17 mouse cellular contexts compared by ENCODE assay signal in the genomic region with DNA sequence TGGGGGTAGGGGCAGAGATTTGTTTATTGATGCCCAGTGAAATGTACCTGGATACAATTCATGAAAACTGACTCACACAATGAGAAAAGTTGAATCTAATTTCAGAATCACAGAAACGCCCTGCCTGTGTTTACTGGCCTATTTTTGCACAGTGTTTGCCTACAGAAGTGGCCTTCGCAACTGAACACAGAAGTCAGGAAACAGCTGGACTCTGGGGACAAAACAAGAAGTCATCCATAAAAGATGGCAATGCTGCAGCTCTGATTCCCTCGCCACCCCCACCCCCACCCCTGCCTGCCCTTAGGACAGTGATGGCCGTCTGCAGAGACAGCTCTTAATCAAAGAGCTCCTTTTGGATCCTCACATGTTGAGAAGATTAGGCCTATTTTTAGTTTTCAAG.
DNase-seq lines count a peak whose midpoint lies in the region; ATAC-seq and TF ChIP-seq lines count a peak whose summit lies in the region.
"Had no signal": no experiment of that assay in that cellular context is flagged by ENCODE, and none has a peak within 500 bp of the region (broad histone marks: within the 10 kb centered on the region; RNA-seq: fewer than 3 reads in every experiment).

No protein-coding gene starts in this region.

- no peak overlapping the region for H3K4me2 ChIP-seq in kidney, embryonic 14.5 days (replicated peaks; ENCODE audit: low read depth, low read length)
- H3K4me2 ChIP-seq: embryonic facial prominence, embryonic 13.5 days; intestine, embryonic 15.5 days; lung, embryonic 15.5 days; midbrain, embryonic 12.5 days had no signal

- no peak overlapping the region for H3K4me3 ChIP-seq in gastrocnemius, adult 2 months
- no peak overlapping the region for H3K4me3 ChIP-seq in kidney, embryonic 14.5 days (ENCODE audit: low read length)
- no peak overlapping the region for H3K4me3 ChIP-seq in embryonic facial prominence, embryonic 10.5 days
- H3K4me3 ChIP-seq: embryonic facial prominence, embryonic 13.5 days; intestine, embryonic 15.5 days; lung, embryonic 15.5 days; midbrain, embryonic 12.5 days; myocyte had no signal

- no peaks in the 10 kb centered on the region for H3K36me3 ChIP-seq in kidney, embryonic 14.5 days (ENCODE audit: control insufficient read depth, insufficient read depth, low read length)
- no peaks in the 10 kb centered on the region for H3K36me3 ChIP-seq in embryonic facial prominence, embryonic 10.5 days (replicated peaks)
- H3K36me3 ChIP-seq: embryonic facial prominence, embryonic 13.5 days; intestine, embryonic 15.5 days; lung, embryonic 15.5 days; midbrain, embryonic 12.5 days had no signal

- no peaks in the 10 kb centered on the region for H3K27me3 ChIP-seq in kidney, embryonic 14.5 days (ENCODE audit: control insufficient read depth, insufficient read depth, low read length)
- no peaks in the 10 kb centered on the region for H3K27me3 ChIP-seq in embryonic facial prominence, embryonic 10.5 days (replicated peaks; ENCODE audit: low read depth, poor library complexity, severe bottlenecking)
- H3K27me3 ChIP-seq: embryonic facial prominence, embryonic 13.5 days; intestine, embryonic 15.5 days; lung, embryonic 15.5 days; midbrain, embryonic 12.5 days had no signal

- H3K4me1 ChIP-seq in kidney, embryonic 14.5 days (ENCODE audit: control insufficient read depth, insufficient read depth, low read length) = no peaks in the 10 kb centered on the region
- peaks cover 32% of the 10 kb centered on the region for H3K4me1 ChIP-seq in embryonic facial prominence, embryonic 10.5 days
- H3K4me1 ChIP-seq: intestine, embryonic 15.5 days; lung, embryonic 15.5 days had no signal

- DNase-seq in gastrocnemius, adult 2 months = no peak
- no peak for DNase-seq in gastrocnemius, postnatal 36 days
- DNase-seq in kidney, adult 11 months = peak; percentile 4
- DNase-seq in embryonic facial prominence, embryonic 10.5 days (ENCODE audit: low spot score) = no peak
- DNase-seq in lung, postnatal 10 days = peak; percentile 18
- DNase-seq in layer of hippocampus, postnatal 14 days (ENCODE audit: low spot score in 2 of 2) = no peak
- DNase-seq: cerebellum, postnatal 25 days; layer of hippocampus, adult 9-11 months; liver; thymus, postnatal 25 days had no signal

- no peak for TF ChIP-seq CTCF in gastrocnemius, adult 2 months (IDR thresholded peaks at IDR 0.05)

- WGBS in kidney, embryonic 14.5 days = 58% methylated on average over 4 of the region's 4 CpGs
- 42% methylated on average over 4 of the region's 4 CpGs for WGBS in embryonic facial prominence, embryonic 10.5 days

- peak overlapping the region; percentile 55 for H3K27ac ChIP-seq in gastrocnemius, adult 2 months
- H3K27ac ChIP-seq in kidney, embryonic 14.5 days (ENCODE audit: low read depth, low read length) = no peak overlapping the region
- peak overlapping the region; percentile 44 for H3K27ac ChIP-seq in embryonic facial prominence, embryonic 10.5 days (replicated peaks)
- H3K27ac ChIP-seq: intestine, embryonic 15.5 days; lung, embryonic 15.5 days; midbrain, embryonic 12.5 days had no signal

- no peak overlapping the region for H3K9ac ChIP-seq in kidney, embryonic 14.5 days (ENCODE audit: low read depth, low read length)
- H3K9ac ChIP-seq: embryonic facial prominence, embryonic 13.5 days; intestine, embryonic 15.5 days; lung, embryonic 15.5 days; midbrain, embryonic 12.5 days had no signal

- no peak for ATAC-seq in kidney, embryonic 14.5 days (ENCODE audit: low FRiP score, low TSS enrichment)
- ATAC-seq: intestine, embryonic 15.5 days; Patski had no signal

- intact Hi-C loops in gastrocnemius, adult 2 months (cut with DNase I) = no loop called here
- intact Hi-C loops in gastrocnemius, postnatal 36 days (cut with DNase I) = no loop called here

- no peaks in the 10 kb centered on the region for H3K9me3 ChIP-seq in kidney, embryonic 14.5 days (ENCODE audit: control insufficient read depth, low read length)
- H3K9me3 ChIP-seq in embryonic facial prominence, embryonic 10.5 days = no peaks in the 10 kb centered on the region
- H3K9me3 ChIP-seq: embryonic facial prominence, embryonic 13.5 days; intestine, embryonic 15.5 days; lung, embryonic 15.5 days; midbrain, embryonic 12.5 days had no signal

Comparison
In these comparisons a context has a peak if more than half of its experiments do, and no peak if none do; other contexts are left out.
1. DNase-seq: peak in kidney, adult 11 months (single experiment) and lung, postnatal 10 days (single experiment); none in gastrocnemius, adult 2 months (single experiment), gastrocnemius, postnatal 36 days (0 of 2), embryonic facial prominence, embryonic 10.5 days (single experiment) and layer of hippocampus, postnatal 14 days (0 of 2).